Mouse (Mus musculus) left cerebral cortex, adult 2 months (tissue): Measurements from ENCODE around the gene Tma7. TPM values are rescaled to one million over a fixed set of nuclear protein-coding genes. Genes with fewer than 3 reads are reported as not detected.
A peak's percentile ranks its signal among the peaks of the same experiment; 100 is the strongest.

Source experiments
- DNase-seq, 2 experiments: peaks; one replicate each; pipeline ENCODE4 v3.0.0; 2021 to 2022; ENCODE audit warnings: low spot score in 2 of 2, mixed read lengths in 1 of 2; ENCODE audit errors: extremely low spot score in 1 of 2
- H3K27ac ChIP-seq: fragments of 200-600 bp; 2 replicates; pipeline ENCODE4 v1.8.1; 2022
- H3K4me3 ChIP-seq: fragments of 200-600 bp; 2 replicates; pipeline ENCODE4 v1.8.1; 2022
- CTCF ChIP-seq: fragments of 200-600 bp; IDR thresholded peaks from 2 replicates; pipeline ENCODE4 v1.8.1; 2022; ENCODE audit warnings: antibody characterized with exemption, mild to moderate bottlenecking, moderate library complexity
- intact Hi-C: fragments of 180-260 bp; cut with DNase I; formaldehyde crosslinking; loops from one replicate; pipeline ENCODE4 v1.15.1; 2025
- total RNA-seq, 2 experiments: library from RNA; stranded (reverse); gene quantifications; 2 replicates each; pipeline ENCODE4 v1.2.3; 2021

Gene Tma7
- total RNA-seq, 2 experiments from 2014 or later = 312 to 332 TPM

GRCm38 (mm10) chr9:109059136-109059903 lies 23.1 kb downstream of the Tma7 start, which contains the start of gene Trex1:
Gene Trex1 (minus strand): TSS chr9:109059734.
- peak within 1 kb of the TSS; percentile 87 for H3K27ac ChIP-seq
- TF ChIP-seq CTCF = peak; percentile 97
- H3K4me3 ChIP-seq = peak within 1 kb of the TSS; percentile 35
- intact Hi-C loops = loop anchor here (1.0 kb wide), 1 partner anchor 56 kb away; no protein-coding TSS in a partner anchor
- peak; percentile 84 to 86 for DNase-seq

DNA sequence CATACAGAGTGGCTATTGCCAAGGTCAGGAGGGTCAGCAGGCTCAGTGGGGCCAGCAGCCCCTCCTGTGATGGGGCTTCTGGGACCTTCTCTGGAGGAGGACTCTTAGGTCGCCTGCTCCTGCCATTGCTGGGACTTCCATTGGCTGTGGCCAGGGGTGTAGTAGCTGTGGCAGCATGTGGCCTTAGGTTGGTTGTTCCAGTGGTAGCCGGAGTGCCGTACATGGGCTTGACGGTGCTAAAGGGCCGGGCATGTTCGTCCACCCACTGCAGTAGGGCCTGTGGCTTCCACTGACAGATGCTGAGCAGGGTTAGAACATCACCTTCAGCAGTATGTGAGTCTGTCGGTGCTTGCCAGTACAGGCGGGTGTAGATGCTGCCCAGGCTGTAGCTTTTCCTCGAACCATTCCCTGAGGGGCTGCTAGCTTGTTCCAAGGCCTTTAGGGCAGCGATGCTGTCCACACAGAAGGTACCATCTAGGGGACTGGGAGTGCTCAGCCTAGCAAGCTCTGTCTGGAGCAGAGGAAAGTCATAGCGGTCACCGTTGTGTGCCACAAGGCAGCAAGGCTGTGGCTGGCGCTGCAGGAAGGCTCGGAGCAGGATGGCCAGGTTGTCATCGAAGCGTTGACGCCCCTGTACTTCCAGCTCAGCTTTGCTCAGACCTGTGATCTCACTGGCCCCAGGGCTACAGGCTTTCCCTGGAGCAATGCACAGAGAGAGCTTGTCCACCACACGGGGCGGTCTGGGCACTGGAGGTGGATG lies 24.2 kb downstream of the Tma7 start:
- no peak for TF ChIP-seq CTCF
- peak; percentile 14 to 16 for DNase-seq

DNA sequence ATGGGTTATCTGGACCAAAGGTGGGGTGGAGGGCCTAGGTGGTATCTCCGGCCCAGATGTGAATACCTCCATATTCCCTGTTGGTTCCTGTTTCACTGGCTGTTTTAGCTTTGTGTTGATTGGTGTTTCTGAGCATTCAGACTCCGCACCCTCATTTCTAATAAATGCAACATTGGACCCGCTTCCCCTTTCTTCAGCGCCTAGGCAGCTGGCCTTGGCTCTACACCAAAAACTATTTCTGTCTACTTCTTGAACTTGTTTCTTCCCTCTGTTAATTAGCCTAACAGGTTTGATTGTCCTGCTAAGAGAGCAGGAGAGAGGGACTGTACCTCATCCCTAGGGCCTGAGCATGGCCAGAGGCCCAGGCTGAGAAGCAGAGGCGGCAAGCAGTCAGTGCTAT lies 24.8 kb downstream of the Tma7 start:
- H3K27ac ChIP-seq = peak overlapping the region; percentile 36
- DNase-seq = peak; percentile 6 to 7
- no peak for TF ChIP-seq CTCF
- intact Hi-C loops = no loop called here
- H3K4me3 ChIP-seq = no peak overlapping the region

More for the DNA sequence above, 24.2 kb downstream of the Tma7 start:
- Histone ChIP-seq H3K27ac (peak overlapping the region; percentile 87), H3K4me3 (no peak overlapping the region)
- intact Hi-C loops = no loop called here

- DNase-seq = peak in 1 of 2 experiments; percentile 8
- no peak for TF ChIP-seq CTCF
- Histone ChIP-seq H3K27ac (no peak overlapping the region), H3K4me3 (no peak overlapping the region)
- intact Hi-C loops = no loop called here
Measured at GRCm38 (mm10) chr9:109056916-109057315, 25.5 kb downstream of the Tma7 start.

GRCm38 (mm10) chr9:109056081-109056690 lies 26.2 kb downstream of the Tma7 start:
- no peak for TF ChIP-seq CTCF
- intact Hi-C loops = no loop called here
- no peak for DNase-seq
- H3K27ac ChIP-seq = no peak overlapping the region
- H3K4me3 ChIP-seq = no peak overlapping the region

DNA sequence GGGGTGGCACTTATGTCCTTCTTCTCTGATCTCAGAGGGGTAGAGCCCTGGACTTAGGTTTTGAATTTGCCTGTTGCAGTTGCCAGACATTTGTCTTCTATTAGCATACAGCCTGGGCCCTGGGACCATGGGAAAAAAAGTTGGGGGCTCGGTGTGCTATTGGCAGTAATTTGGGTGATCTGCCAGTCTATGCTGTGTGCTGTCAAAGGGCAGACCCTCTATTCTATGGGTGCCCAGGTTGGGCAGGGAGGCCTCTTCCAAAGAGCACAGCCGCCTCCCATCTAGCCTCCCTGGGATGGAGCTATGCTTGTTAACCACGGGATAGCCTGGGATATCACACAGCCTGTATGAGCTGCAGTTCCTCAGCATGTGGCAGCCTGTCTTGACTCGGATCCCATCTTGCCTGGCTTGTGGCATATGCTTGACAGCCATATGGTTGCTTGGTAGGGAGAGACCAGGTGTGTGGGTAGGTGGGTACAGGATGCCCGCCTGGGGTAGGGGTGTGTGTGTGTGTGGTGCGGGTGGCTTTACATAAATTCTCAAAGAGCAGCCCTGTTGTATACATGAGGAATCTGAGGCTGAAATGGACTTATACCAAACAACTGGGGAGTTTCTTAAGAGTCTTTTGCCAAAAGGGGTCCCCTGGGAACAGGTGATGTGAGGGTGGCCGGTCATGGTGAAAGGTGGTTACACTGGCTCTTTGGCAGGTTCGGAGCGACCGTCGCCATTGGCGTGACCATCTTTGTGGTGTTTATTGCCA lies 26.9 kb downstream of the Tma7 start:
- Histone ChIP-seq H3K27ac (peak overlapping the region; percentile 90), H3K4me3 (peak overlapping the region; percentile 45)
- DNase-seq = peak; percentile 15 to 19
- intact Hi-C loops = loop anchor here (1.0 kb wide), 1 partner anchor 46 kb away; no protein-coding TSS in a partner anchor
- no peak for TF ChIP-seq CTCF

DNA sequence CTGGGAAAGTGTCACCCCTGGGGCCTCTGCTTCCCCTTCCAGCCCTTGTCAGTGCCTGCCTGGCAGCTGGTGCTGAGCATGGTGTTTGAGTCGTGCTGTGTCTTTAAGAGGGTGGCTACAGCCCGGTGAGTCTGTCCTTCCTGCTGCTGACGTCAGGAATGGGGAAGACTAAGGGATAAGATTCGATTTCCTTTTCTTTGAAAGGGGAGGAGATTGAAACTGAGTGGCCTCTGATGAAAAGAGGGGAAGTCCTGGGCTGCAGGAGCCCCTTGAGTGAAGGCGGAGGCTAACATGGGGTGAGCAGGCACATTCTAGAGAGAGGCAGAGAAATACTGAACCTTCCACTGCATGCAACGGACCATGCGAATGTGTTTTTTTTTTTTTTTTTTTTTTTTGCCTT lies 27.7 kb downstream of the Tma7 start:
- Histone ChIP-seq H3K27ac (peak overlapping the region; percentile 90), H3K4me3 (peak overlapping the region; percentile 45)
- DNase-seq = peak; percentile 64 to 73
- no peak for TF ChIP-seq CTCF
- intact Hi-C loops = loop anchor here (1.0 kb wide), 1 partner anchor 45 kb away; no protein-coding TSS in a partner anchor

DNA sequence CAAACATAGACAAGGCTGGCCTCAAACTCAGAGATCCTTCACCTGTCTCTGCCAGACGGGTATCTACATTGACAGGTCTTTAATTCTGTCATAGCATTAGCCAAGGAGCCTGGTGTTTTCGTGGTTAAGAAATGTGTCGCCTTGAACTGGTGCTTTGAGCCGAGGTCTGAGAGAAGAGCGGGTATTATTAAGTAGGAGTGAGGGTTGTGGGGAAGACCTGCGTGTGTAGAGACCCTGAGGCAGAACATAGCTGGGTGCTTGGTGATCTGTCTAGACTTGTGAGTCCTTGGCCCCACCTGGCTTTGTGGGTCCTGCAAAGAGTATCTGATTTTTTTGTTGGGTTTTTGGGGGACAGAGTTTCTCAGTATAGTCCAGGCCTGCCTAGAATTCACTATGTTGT lies 28.5 kb downstream of the Tma7 start:
- no peak overlapping the region; the same call in 1 of the 2 replicates for H3K27ac ChIP-seq
- TF ChIP-seq CTCF = no peak
- DNase-seq = peak in 1 of 2 experiments; percentile 5
- intact Hi-C loops = no loop called here
- H3K4me3 ChIP-seq = no peak overlapping the region

DNA sequence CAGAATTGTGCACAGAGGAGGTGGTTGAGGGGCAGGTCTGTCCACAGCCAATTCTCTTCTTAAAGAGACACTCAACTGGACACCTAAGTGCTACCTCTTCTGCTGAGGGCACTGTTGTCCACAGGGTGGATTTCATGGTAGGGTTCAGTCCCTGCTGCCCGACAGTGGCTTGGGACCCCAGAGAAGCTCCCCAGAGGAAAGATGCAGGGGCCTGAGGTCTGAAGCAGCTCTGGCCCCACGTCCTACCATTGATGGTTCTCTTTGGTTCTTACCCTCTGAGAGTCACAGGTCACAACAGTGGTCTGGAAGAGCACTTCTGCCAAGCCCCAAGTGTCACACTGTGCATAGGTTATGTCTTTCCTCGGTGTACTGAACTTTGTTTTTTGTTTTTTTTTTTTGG lies 29.0 kb downstream of the Tma7 start:
- no peak overlapping the region for H3K27ac ChIP-seq
- H3K4me3 ChIP-seq = no peak overlapping the region
- TF ChIP-seq CTCF = no peak
- DNase-seq = peak in 1 of 2 experiments; percentile 5
- intact Hi-C loops = no loop called here

GRCm38 (mm10) chr9:109052490-109053260 lies 29.7 kb downstream of the Tma7 start:
- peak in 1 of 2 experiments; percentile 7 for DNase-seq
- Histone ChIP-seq H3K27ac (no peak overlapping the region), H3K4me3 (no peak overlapping the region)
- no peak for TF ChIP-seq CTCF
- intact Hi-C loops = no loop called here
